Mouse (Mus musculus) ES-Bruce4 (cell line): ENCODE measurements around the gene Lin7b. TPM values are rescaled to one million over a fixed set of nuclear protein-coding genes. Genes with fewer than 3 reads are reported as not detected.
"Not testable (repeated sequence)": the region's sequence is repeated elsewhere in the genome, so short reads cannot be mapped to it uniquely, and the experiment has no call there.

ENCODE experiments used
- H3K27ac ChIP-seq: 2 replicates; pipeline ENCODE4 v1.5.1; 2012; ENCODE audit warnings: low read length, inconsistent platforms; ENCODE audit not compliant: insufficient read depth
- H3K27me3 ChIP-seq: 2 replicates; pipeline ENCODE4 v1.6.1; 2012; ENCODE audit warnings: mild to moderate bottlenecking, low read length, inconsistent platforms; ENCODE audit not compliant: control insufficient read depth, poor library complexity, insufficient read depth, severe bottlenecking
- H3K36me3 ChIP-seq: 2 replicates; pipeline ENCODE4 v1.6.1; 2012; ENCODE audit warnings: inconsistent platforms, mild to moderate bottlenecking, low read length, moderate library complexity; ENCODE audit not compliant: control insufficient read depth, poor library complexity, insufficient read depth, severe bottlenecking
- H3K4me1 ChIP-seq: one replicate; pipeline ENCODE4 v1.8.1; 2011; ENCODE audit warnings: low read length; ENCODE audit not compliant: control insufficient read depth, insufficient read depth
- H3K4me3 ChIP-seq: 2 replicates; pipeline ENCODE4 v1.5.1; 2011; ENCODE audit warnings: low read depth, mild to moderate bottlenecking, low read length
- H3K9ac ChIP-seq: 2 replicates; pipeline ENCODE4 v1.6.1; 2012; ENCODE audit warnings: low read depth, mild to moderate bottlenecking, inconsistent platforms; ENCODE audit not compliant: poor library complexity, severe bottlenecking
- H3K9me3 ChIP-seq: replicated peaks from 2 replicates; pipeline ENCODE4 v1.6.1; 2012; ENCODE audit warnings: mild to moderate bottlenecking, low read length, inconsistent platforms; ENCODE audit not compliant: control insufficient read depth, poor library complexity, insufficient read depth, severe bottlenecking
- CTCF ChIP-seq: IDR thresholded peaks from one replicate; pipeline ENCODE4 v1.8.1; 2011; ENCODE audit warnings: low read depth, low read length
- EP300 ChIP-seq: IDR thresholded peaks from 2 replicates; pipeline ENCODE4 v1.6.1; 2011; ENCODE audit warnings: low read depth, low read length; ENCODE audit not compliant: insufficient read depth
- POLR2A ChIP-seq: IDR thresholded peaks from one replicate; pipeline ENCODE4 v1.8.1; 2011; ENCODE audit warnings: low read length; ENCODE audit not compliant: insufficient read depth
- polyA plus RNA-seq: library from polyadenylated mRNA; stranded (reverse); fragments of >200 nt; gene quantifications from 2 replicates; pipeline ENCODE4 v1.2.4, GENCODE M21; 2011; ENCODE audit warnings: low read depth; ENCODE audit not compliant: missing spikeins, insufficient read depth, insufficient read length

Lin7b gene
- polyA plus RNA-seq, 1 experiment, result 0.88 TPM

DNA sequence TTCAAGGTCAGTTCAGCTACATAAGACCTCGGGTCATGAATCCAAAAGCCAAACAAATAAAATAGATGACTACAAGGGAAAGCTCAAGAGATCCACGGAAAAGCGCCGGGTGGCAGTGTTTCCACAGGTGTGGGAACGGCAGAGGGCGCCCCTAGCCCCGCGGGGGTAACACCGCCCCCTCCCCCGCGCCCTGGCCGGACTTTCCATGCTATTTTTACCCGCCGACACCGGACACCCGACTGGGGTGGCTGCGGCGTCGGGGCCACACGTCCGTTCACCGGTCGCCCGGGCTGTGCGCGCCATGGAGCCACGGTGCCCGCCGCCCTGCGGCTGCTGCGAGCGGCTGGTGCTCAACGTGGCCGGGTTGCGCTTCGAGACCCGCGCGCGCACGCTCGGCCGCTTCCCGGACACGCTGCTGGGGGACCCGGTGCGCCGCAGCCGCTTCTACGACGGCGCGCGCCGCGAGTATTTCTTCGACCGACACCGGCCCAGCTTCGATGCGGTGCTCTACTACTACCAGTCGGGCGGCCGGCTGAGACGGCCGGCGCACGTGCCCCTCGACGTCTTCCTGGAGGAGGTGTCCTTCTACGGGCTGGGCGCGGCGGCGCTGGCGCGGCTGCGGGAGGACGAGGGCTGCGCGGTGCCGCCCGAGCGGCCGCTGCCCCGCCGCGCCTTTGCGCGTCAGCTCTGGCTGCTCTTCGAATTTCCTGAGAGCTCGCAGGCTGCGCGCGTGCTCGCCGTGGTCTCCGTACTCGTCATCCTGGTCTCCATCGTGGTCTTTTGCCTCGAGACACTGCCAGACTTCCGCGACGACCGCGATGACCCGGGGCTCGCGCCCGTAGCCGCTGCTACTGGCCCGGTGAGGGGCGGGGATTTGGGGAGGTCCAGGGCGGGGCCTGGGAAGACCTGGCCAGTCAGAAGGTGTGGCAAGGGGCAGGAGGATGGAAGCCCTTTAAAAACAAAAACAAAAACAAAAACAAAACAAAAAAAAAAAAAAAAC is 36.1 kb upstream of the Lin7b start:
- H3K9me3 ChIP-seq, result no peaks in the 10 kb centered on the region
- no peak overlapping the region for H3K27ac ChIP-seq
- H3K4me3 ChIP-seq, result peak overlapping the region; percentile 88
- TF ChIP-seq POLR2A (peak; percentile 16), CTCF (peak; percentile 39), EP300 (no peak)
- no peaks in the 10 kb centered on the region for H3K27me3 ChIP-seq
- H3K36me3 ChIP-seq, result no peaks in the 10 kb centered on the region
- no peaks in the 10 kb centered on the region for H3K4me1 ChIP-seq
- H3K9ac ChIP-seq, result peak overlapping the region; percentile 92

DNA sequence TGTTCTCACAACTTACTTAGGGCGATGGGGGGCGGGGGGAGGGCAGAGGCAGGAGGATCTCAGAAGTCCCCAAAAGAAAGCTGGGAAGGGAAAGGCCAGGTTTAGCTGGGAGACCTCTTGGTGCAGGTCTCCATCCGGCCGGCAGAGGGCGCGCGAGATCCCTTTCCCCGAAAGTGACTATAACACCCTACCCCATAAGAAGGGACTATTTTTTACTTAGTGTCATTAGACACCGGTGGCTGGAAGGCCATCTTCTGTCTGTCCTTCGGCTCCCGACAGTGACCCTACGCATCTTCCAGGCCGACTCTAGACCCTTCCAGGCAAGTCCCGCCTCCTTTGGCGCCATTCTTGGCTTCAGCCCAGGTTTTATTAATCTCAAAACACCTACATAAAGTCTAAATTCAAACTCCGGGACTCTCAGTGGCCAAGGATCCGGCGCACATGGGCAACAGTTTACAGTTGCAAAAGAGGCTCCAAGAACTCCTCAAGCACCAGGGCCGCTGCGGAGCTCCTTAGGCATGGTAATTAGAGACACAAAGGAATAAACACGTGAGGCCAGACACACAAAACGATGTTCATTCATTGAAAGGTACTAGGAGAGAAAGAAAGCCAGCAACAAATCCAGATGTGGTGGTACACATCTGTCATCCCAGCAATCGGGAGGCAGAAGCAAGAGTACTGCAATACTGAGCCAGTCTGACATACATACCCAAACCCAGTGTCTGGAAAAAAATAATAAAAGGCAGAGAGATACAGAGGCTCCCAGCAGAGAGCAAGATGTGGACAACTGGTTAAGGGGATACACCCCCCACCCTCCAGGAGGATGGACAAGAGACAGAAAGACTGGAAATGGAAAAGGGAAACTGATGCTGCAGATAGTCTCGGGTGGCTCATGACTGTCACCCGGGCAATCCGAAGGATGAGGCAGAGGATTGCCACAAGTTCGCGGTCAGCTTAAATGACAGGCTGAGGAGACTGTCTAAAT is 35.0 kb upstream of the Lin7b start, which contains the start of gene Kcna7:
Gene Kcna7 (plus strand): TSS at position 563 of the 985 bp plus-strand sequence.
- Histone ChIP-seq H3K36me3 (no peaks in the 10 kb centered on the region), H3K9ac (peak within 1 kb of the TSS; percentile 92), H3K4me1 (no peaks in the 10 kb centered on the region), H3K4me3 (peak within 1 kb of the TSS; percentile 88), H3K9me3 (no peaks in the 10 kb centered on the region), H3K27me3 (no peaks in the 10 kb centered on the region), H3K27ac (peak within 1 kb of the TSS; percentile 46)
- no peak for TF ChIP-seq POLR2A
- TF ChIP-seq EP300, result no peak
- TF ChIP-seq CTCF, result peak; percentile 87

DNA sequence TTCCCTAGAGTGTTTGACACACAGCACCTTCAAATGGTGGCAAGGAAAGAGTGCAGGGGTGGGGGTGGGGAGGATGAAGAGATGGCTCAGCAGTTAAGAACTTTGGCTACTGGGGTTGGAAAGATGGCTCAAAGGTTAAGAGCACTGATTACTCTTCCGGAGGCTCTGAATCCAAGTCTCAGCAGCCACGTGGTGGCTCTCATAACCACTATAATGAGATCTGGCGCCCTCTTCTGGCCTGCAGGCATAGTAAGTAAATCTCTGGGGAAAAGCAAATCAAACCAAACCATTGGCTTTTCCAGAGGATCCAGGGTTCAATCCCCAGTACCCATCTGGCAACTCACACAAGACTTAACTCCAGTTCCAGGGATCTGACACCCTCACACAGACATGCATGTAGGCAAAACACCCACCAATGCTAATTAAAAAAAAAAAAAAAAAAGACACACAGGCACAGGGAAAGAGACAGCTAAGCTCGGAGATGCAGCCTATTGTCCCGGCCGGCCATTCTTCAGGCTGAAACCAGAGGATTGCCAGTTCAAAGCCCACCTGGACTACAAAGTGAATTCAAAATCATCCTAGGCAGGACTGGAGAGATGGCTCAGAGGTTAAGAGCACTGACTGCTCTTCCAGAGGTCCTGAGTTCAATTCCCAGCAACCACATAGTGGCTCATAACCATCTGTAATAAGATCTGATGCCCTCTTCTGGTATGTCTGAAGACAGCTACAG is 33.3 kb upstream of the Lin7b start:
- H3K36me3 ChIP-seq, result no peaks in the 10 kb centered on the region
- H3K27me3 ChIP-seq, result no peaks in the 10 kb centered on the region
- H3K9me3 ChIP-seq, result no peaks in the 10 kb centered on the region
- no peak for TF ChIP-seq EP300
- TF ChIP-seq CTCF, result peak; percentile 63
- no peak for TF ChIP-seq POLR2A
- H3K4me3 ChIP-seq, result no peak overlapping the region
- H3K27ac ChIP-seq, result no peak overlapping the region
- peak overlapping the region; percentile 44; the same call in 1 of the 2 replicates for H3K9ac ChIP-seq
- H3K4me1 ChIP-seq, result peaks cover 2% of the 10 kb centered on the region

- Histone ChIP-seq H3K4me3 (no peak overlapping the region), H3K9ac (peak overlapping the region; percentile 7; the same call in 1 of the 2 replicates), H3K4me1 (peaks cover 9% of the 10 kb centered on the region), H3K27me3 (no peaks in the 10 kb centered on the region), H3K36me3 (no peaks in the 10 kb centered on the region), H3K27ac (peak overlapping the region; percentile 30; the same call in 1 of the 2 replicates), H3K9me3 (no peaks in the 10 kb centered on the region)
- TF ChIP-seq POLR2A (no peak), CTCF (no peak), EP300 (no peak)
Measured at GRCm38 (mm10) chr7:45401521-45402085, 31.2 kb upstream of the Lin7b start.

DNA sequence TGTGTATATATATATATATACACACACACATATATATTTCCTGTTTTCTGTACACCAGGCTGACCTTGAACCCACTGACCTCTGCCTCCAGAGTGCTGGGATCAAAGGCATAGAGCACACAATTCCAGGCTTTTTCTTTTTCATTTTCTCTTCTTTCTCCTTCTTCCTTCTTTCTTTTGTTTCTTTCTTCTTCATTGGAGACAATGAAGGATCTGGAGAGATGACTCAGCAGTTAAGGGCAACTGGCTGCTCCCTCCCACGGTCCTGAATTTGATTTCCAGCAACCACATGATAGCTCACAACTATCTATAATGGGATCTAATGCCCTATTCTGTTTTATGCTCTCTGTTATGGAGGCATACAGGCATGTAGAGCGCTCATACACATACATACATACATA is 26.4 kb upstream of the Lin7b start:
- TF ChIP-seq EP300, result no peak
- no peak for TF ChIP-seq POLR2A
- no peak for TF ChIP-seq CTCF
- Histone ChIP-seq H3K36me3 (peaks cover 26% of the 10 kb centered on the region), H3K4me3 (no peak overlapping the region), H3K27me3 (no peaks in the 10 kb centered on the region), H3K9me3 (no peaks in the 10 kb centered on the region), H3K9ac (peak overlapping the region; percentile 50), H3K27ac (peak overlapping the region; percentile 93), H3K4me1 (peaks cover 9% of the 10 kb centered on the region)

DNA sequence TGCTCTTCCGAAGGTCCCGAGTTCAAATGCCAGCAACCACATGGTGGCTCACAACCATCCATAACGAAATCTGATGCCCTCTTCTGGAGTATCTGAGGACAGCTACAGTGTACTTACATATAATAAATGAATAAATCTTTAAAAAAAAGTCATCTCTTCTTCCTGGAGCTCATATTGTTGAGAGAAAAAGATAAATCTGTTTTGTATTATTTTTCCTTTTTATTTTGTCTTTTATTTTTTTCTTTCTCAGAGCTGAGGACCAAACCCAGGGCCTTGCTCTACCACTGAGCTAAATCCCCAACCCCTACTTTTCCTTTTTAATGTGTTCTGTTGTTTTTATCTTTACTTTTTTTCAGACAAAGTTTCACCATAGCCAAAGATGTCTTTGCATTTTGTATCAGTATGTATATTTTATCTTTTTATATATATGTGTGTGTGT is 26.0 kb upstream of the Lin7b start:
- H3K4me1 ChIP-seq, H3K9me3 ChIP-seq, H3K27me3 ChIP-seq: not testable (repeated sequence)
- peaks cover 31% of the 10 kb centered on the region for H3K36me3 ChIP-seq
- H3K9ac ChIP-seq, result peak overlapping the region; percentile 50
- peak overlapping the region; percentile 74 for H3K4me3 ChIP-seq
- H3K27ac ChIP-seq, result peak overlapping the region; percentile 77; the same call in 1 of the 2 replicates
